16 mouse cellular contexts compared by ENCODE assay signal in the genomic region with DNA sequence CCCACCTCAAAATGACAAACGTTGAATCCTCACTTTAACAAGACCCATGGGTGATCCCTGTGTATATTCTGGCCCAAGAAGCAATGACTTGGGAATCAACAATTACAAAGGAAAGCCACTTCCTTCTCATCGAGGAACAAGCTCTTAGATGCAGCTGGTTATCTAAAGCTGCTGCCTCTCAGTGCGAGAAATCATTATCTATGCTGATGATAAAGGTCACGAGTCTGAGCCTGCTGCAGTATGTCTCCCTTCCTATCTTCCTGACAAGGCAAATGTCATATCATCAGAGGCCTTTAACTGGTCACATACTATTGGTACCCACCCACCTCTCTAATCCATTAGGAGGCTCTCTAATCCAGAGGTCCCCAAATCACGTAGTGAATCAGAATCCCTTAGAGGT.
"Had no signal": no experiment of that assay in that cellular context is flagged by ENCODE, and none has a peak within 500 bp of the region (broad histone marks: within the 10 kb centered on the region; RNA-seq: fewer than 3 reads in every experiment).

No protein-coding gene starts in this region.

- H3K27me3 ChIP-seq: neural tube, embryonic 13.5 days; neural tube, embryonic 15.5 days; stomach, embryonic 15.5 days had no signal

- DNase-seq: retina, postnatal 1 day; right cerebral cortex, adult 18-20 months; right cerebral cortex, postnatal 14 days; right cerebral cortex, postnatal 25 days; right cerebral cortex, postnatal 4 days; spleen, adult 18-20 months; thymus, adult 18-20 months; thymus, adult 2 months; thymus, postnatal 14 days; thymus, postnatal 25 days; thymus, postnatal 36 days; thymus, postnatal 4 days had no signal

- H3K4me3 ChIP-seq: neural tube, embryonic 13.5 days; neural tube, embryonic 15.5 days; stomach, embryonic 15.5 days had no signal

- H3K9me3 ChIP-seq: neural tube, embryonic 13.5 days; neural tube, embryonic 15.5 days; stomach, embryonic 15.5 days had no signal

- H3K9ac ChIP-seq: neural tube, embryonic 13.5 days; neural tube, embryonic 15.5 days; stomach, embryonic 15.5 days had no signal

- H3K4me1 ChIP-seq: stomach, embryonic 15.5 days had no signal

- H3K27ac ChIP-seq: neural tube, embryonic 13.5 days; neural tube, embryonic 15.5 days; stomach, embryonic 15.5 days; stomach, postnatal 0 days had no signal

- H3K36me3 ChIP-seq: neural tube, embryonic 13.5 days; neural tube, embryonic 15.5 days; stomach, embryonic 15.5 days had no signal
